Mouse (Mus musculus) lung, adult 18-20 months (tissue): ENCODE measurements around the gene Nlrp4e.
"Not testable (repeated sequence)": the region's sequence is repeated elsewhere in the genome, so short reads cannot be mapped to it uniquely, and the experiment has no call there.

ENCODE experiments used
- DNase-seq, 2 experiments: peaks; one replicate each; pipeline ENCODE4 v3.0.0; 2022; ENCODE audit warnings: mixed read lengths in 2 of 2

The Nlrp4e gene

DNA sequence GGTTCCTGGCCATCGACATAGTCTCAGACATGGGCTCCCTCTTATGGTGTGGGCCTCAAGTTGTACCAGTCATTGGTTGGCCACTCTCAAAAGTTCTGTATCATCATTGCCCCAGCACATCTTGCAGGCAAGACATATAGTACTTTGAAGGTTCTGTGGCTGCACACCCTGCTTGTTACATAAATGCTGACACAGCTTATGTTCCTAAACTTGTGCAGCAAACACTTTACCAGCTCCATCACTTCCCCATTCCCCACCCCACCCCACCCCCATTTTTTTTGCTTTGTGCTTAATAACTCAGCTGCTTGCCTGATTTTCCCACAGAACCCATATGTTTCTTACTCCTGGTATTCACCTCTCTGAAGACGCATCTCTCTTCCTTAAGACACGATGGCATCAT is at the start of gene Nlrp4e:
Gene Nlrp4e, plus strand, starts transcription at position 301 of the 400 bp plus-strand sequence.
- not testable (repeated sequence) for DNase-seq

DNA sequence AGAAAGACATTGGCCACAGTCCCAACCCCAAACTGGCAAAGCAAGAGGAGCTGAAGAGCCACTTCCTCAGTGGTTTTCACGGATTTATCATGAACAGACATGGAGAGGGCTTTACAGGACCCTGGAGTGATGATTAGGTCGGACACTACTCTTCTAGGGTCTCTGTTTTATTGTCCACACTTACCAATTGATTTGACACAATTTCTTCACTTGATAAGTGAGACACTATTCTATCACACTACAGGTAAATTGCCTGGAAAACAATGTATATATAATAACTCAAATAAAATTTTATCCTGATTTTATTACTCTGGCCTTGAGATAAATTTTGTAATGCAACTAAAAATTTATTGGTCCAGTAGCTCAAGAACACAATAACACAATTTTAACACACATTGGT is 49.4 kb upstream of the Nlrp4e start, which contains the start of gene Vmn1r166:
Gene Vmn1r166, minus strand, starts transcription at position 101 of the 400 bp plus-strand sequence.
- not testable (repeated sequence) for DNase-seq

DNA sequence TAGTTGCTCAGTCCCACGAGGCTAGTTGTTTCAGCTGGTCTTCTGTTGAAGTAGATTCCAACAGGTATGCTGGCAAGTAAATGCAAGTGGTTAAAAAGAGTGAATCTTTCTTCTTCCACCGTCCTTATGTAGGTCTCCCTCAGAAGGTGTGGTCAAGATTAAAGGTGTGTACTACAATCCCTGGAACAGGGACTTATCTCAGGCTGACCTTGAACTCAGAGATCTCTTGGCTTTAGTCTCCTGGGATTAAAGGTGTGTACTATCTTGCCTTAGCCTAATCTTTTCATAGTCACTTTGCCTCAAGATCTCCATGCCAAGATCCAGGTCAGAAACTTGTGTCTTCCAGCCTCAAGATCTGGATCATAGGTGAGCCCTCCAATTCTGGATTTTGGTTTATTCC is 22.2 kb upstream of the Nlrp4e start, which contains the start of gene Gm6902:
Gene Gm6902, minus strand, starts transcription at position 101 of the 400 bp plus-strand sequence.
- not testable (repeated sequence) for DNase-seq

- not testable (repeated sequence) for DNase-seq
Measured at GRCm38 (mm10) chr7:23358311-23358710, 57.3 kb downstream of the Nlrp4e start.

DNA sequence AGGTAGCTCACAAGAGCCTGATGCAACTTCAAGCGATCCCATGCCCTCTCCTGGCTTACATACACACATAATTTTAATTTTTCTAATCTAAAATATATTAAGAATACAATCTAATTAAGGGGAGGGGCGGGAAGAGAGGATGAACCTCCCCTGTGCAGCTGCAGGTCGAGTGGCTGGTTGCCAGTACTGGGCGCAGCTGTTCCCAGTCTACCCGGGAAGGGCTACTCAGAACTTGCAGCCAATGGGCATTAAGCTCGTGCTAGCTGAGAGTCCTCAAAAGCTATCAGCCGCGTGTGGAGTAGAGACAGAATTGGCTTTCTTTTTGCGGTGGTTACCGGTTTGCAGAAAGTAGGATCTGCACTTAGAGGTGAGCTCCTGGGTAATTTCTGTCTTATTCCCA is 84.6 kb downstream of the Nlrp4e start, which contains the start of gene Nlrp5:
Gene Nlrp5, plus strand, starts transcription at position 301 of the 400 bp plus-strand sequence.
- no peak for DNase-seq
